Mouse (Mus musculus) urinary bladder, adult 18-20 months (tissue): Measurements from ENCODE around the gene Fxr1.
"Not testable (repeated sequence)": the region's sequence is repeated elsewhere in the genome, so short reads cannot be mapped to it uniquely, and the experiment has no call there.

ENCODE experiments used
- DNase-seq, 2 experiments: peaks; one replicate each; pipeline ENCODE4 v3.0.0; 2022; ENCODE audit warnings: low spot score in 2 of 2, mixed read lengths in 2 of 2

Fxr1 gene

DNA sequence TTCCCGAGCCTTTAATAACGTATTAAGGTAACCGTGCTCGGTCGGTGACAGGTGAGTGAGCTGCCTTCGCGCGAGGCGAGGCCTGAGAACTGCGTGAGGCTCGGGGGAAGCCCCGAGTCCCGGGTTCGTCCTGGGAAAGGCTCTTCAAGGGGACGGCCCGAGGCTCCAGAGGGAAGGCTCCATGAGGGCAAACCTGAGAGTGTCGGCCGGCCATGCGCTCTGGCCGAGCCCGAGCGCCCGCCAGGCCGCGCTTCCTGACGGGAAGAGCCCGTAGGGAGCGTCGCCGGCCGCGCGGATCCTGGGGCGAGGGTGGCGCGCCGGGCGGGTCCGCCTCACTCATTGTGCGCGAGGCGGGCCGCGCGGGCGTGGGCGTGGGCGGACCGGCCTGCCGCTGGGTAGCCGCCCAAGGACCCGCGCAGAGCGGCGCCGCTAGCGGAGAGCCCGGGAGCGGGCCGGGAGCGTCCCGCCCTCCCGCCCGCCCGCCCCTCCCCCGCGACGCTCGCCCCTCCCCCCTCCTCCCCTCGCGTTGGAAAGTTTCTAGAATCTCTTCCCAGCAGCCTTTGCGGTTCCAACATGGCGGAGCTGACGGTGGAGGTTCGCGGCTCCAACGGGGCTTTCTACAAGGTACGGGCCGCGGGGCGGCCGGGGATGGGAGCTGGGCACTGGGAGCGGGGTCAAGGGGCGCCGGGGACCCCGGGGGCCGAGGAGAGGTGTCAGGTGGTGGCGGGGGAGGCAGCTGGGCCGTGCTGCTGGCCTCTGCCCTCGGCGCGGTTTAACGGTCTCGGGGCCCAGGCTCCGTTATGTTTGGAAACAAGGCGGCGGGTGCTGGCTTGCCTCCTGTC, at the start of gene Fxr1:
Gene Fxr1 (plus strand): TSS at position 404 of the 842 bp plus-strand sequence.
- peak; percentile 81 to 84 for DNase-seq

DNA sequence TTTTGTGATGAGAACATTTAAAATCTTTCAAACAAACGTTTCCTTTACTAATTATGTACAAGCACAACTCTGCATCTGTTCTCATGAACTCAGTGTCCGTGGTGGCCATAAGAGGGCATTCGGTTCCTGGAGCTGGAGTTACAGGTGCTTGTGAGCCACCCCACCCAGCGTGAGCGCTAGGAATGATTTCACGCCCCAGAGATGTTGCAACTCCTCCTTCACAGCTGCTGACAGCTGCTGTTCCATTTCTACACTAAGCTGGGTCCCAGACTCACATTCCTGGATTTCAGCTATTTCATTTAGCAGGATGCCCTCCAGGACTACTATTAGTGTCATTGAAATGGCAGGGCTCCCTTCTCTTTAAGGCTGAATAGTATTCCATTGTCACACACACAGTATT, 40.3 kb upstream of the Fxr1 start:
- no peak for DNase-seq

DNA sequence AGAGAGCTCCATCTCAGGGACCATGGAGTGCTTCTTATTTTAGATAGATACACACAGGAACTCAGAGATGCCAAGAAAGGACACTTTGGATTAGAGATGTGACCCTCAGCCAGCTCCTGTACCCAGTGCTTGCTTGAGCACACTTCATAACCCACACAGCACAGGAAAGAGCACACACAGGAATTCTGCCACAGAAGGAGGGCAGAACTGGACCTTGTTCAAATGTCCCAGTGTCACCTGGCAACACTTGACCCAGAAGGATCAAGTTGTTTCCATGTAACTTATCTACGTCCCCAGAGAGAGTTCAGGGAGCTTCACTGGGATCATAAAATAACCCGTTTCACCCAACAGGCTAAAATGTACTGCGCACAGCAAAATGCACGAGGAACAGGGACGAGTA, 37.0 kb upstream of the Fxr1 start:
- no peak for DNase-seq

DNA sequence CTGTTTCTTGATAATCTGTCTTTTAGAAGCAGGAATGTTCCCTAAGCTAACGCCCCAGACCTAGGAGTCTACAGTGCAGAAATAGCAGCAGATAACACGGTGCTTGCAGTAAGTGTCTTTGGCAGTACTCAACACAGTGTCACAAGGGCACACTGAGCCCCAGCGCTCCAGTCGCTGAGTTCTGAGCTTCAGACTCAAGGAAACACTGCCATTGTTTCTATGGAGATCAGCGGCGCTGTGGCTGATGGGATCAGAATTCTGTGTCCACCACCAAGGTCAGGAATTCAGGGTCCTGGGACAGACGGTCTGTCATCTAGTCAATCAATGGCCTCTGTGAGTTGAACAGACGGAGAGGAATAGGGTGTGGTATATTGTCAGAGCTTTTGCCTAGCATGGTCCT, 30.4 kb upstream of the Fxr1 start:
- no peak for DNase-seq

DNA sequence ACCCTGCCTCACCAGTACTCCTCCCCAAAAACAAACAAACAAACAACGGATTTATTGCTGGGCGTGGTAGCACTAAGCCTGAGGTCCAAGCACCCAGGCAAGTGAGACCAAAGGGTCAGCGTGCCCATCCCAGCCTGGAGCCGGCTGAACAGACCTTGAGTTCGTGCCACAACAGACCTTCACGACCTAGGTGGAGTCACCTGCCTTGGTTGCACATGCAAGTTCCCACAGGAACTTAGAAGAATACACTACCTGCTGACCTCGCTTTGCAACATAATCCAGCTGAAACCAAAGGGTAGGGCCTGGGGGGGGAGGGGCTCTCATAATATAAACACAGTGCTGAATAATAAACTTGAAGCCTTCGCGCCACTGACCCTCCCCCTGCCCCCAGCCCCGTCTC, 29.3 kb upstream of the Fxr1 start:
- DNase-seq = no peak

DNA sequence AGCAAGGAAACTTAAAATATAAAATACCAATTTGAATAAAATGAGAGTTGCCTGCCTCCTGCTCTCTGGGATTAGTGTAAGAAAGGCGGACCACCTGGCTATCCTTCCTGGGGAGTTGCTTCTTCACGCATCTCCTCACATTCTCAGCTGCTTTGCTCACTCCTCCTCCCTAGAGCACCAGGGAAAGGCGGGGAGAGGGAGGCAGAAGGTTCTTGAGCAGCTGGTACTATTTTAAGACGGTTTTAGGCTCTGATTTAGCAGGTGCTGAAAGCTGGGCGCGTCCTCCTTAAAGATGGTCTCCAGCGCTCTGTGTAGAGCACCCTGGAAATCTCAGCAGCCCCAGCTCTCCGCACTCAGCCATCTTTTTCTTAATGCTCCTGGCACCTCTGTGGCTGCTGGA, 28.8 kb upstream of the Fxr1 start:
- DNase-seq = no peak

DNA sequence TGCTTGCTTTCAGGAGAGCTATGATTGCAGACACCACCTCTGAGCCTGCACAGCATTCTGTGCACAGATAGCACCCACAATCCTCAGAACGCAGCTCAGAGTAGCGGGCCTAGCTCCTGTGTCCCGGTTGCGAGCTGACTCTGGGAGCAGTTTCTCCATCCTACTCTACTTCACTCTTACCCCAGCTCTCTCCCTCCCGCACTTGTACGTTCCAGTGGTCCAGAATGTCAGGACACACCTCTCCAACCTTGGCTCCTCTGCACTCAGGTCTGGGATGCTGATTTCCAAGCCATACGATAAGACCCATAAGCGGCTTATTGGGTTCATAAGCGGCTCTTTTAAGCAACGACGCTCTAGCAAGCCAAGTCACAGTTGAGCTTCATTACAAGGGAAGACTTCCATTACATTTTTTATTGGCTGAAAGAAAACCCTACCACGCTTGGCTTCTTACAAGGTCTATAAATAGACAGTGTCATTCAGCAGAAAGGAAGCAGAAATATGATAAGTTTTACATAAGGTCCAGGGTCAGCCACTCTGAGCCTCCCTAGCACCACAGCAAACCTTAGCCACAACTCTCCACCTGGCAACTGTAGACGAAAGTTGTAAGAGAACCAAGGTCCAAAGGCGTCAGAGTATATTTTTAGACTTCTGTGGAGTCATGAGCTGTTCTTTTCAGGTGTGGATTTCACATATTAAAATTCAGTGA, 26.2 kb upstream of the Fxr1 start:
- no peak for DNase-seq

DNA sequence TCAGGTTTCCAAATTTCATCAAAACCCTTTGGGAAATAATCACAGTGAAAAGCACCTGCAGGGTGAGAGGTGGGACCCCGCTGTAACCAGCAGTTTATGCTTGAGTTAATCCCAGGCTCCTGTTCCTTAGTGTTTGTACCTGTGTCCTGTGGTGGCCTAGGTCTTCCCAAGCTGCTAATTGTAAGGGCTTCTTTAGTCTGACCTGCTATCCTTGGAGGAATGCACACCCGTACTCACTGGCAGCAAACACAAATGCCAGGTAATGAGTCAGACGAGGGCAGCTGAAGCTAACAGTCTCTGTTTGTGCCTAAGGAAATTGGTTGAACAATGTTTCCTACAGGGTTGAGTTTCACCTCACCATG, 25.6 kb upstream of the Fxr1 start:
- no peak for DNase-seq

DNA sequence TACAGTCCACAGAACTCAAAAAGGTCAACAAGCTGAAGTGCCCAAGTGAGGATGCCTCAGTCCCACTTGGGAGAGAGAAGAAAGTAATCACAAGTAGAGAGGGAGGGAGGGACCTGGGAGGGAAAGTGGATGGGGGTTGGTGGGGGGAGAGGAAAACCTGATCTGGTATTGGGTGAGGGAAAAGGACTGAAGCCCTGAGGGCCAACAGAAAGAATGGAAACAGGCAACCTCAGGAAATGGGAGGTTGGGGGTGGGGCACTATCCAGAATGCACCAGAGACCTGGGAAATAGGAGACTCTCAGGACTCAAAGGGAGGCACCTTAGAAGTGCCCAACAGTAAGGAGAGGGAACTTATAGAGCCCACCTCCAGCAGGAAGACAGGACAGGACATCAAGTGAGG, 18.1 kb upstream of the Fxr1 start:
- DNase-seq = not testable (repeated sequence)

DNA sequence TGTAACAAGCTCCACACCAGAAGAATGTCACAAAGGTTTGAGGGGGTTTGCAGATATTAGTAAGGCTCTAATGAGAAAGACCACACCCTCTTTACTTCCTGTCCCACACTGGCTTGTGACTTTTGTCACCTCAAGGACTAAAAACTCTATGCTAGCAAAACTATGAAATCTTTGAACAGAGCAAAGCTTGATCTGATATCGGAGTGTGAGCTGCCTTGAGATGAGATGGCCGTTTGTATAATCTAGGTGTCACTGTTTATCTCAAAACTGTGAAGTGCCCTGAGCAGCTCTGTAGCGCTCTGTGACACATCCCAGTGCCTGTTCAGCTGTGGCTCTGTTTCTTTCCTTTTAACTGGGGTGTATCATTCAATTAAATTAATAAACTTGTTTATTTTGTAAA, 15.9 kb upstream of the Fxr1 start:
- DNase-seq = no peak

DNA sequence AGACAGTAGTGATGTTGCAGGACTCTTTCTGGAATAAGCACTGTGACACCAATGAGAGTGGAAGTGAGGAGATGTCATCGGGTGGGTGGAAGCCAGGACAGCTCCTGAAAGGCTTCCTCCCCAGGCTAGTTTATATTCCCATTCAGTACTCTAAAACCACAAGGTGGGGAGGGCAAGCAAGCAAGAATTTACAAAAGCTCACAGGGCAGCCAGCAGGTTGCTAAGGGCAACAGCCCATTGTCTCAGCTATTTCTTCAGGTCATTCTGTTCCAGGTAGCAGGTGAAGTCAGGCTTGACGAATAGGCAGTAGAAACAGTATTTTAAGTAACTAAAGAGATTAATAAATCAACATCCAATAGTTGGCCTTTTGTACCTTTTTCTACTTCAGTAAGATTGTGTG, 13.4 kb upstream of the Fxr1 start:
- DNase-seq = no peak

DNA sequence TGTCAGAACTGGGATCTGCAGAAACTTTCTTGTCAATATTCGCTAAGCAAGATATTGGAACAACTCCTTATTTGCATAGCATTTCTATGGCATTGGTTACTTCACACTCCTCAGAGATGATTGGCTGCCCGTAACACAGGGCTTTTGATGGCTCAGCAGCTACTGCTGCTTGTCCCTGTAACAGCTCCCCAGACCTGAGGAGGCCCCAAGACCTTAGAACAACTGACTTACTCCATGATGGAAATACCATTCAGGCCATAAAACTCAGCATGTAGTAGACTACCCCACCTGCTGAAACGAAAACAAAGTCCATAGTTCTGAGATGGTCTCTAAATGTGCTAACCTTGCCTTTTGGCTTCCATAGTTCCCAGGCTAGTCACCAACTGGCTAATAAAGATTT, 12.9 kb upstream of the Fxr1 start:
- DNase-seq = no peak

DNA sequence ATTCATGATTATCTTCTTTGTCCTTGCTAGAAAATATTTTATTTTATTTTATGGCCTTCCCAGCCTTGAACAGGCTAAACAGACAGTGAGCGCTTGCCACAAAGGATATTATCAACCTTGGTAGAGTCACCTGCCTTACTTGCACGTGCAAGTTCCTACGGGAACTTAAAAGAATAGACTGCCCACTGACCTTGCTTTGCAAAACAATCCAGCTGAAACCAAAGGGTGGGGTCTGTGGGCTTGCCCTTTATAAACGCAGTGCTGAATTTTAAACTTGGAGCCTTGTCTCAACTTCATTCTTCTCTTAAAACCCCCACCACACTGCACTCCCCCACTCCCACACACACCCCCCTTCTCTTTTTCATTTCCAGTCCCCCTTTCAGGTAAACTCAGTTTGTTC, 12.1 kb upstream of the Fxr1 start:
- no peak for DNase-seq

DNA sequence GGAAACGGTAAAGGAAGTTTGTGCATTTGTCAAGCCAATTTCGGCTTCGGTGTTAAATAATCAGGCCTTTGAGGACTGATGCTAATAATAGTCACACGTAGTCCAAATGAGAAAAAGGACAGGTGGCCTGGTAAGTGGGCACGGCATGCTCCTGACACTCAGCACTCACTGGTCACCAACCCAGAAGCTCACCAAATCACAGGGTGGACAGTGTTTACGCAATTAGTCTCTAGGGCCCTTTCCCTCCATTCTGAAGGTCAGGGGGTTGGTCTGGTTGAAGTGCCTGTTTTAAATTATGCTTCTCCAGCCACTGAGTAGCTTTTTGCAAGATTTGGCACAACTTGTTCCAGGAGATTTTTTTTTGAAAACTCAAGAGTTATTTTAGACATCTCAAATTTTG, 11.6 kb upstream of the Fxr1 start:
- DNase-seq = no peak

DNA sequence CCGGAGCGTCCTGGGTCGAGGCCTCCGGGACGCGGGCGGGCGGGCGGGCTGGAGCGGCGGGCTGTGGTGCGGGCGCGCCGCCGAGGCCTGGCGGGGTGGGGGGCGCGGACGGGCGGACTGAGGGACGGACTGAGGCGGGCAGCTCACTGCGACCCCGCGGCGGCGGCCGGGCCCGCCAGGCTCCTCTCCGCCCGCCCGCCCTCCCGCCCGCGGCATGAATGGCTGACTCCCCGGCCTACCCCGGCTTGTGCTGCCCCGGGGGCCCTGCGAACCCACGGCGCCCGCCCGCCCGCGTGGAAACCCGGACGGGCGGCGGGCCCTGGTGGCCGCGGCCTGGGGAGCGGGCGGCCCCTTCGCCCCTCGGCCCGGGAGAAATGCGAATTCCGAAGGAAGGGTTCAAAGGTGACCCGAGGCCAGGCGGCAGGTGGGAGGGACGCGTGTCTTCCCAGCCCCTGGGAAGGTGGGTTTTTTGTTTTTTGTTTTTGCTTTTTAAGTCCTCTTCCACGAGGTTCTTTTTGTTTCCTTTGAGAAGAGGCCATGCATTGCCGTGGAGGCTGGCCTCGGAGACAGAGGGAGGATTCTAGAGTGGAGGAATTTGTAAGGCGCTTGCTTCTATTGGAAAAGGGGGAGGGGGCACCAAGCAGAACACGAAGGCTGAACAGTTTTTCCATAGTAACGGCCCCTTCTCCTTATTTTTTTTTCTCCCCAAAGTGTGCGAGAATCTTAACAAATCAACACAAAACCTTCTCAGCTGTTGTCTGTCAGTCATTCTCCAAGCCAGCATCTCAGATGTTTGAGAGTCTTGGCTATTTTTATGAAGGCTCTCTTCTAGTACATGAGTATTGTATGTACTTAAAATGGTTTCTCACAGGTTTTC, 877 bp downstream of the Fxr1 start:
- no peak for DNase-seq

DNA sequence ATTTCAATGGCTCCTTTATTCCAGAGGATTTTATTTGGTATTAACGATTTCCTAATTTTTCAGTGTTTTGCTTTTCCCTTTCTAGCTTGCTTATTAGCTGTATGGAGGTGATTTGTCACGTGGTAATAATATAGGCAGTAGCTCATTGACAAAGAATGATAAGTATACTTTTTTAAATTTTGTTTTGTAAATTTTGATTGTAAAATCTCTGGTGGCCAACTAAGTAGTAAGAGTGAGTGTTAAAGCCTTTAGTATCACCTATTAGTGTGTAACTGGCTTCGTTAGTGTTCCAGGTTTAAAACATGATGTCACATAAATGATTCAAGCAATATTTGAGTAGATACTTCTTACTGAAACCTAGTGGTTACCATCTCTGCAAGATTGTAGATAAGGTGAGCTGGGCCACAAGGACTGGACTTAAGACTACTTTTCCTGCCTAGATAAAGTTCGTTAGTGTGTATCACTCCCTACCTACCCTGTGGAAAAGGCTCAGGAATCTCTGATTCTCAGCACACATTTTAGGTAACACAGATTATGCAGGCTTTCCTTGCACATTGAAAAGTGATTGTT, 1.6 kb downstream of the Fxr1 start:
- DNase-seq = no peak

DNA sequence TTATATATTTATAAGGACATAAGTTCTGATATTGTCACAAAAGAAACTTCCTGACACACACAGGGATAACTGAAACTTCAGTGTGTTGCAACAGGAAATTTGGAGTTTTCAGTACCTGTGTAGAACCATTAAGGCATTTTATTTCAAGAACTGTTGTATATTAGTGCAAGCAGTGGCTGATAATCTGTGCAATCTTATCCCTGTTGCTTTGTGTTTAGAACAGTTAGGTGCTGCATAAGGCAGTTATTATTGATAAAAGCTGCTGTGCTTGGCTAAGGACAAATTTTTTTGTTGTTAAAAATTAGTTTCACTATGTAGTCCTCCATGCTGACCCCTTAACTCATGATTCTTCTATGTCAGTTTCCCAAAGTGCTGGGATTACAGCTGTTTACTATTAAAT, 9.2 kb downstream of the Fxr1 start:
- no peak for DNase-seq

DNA sequence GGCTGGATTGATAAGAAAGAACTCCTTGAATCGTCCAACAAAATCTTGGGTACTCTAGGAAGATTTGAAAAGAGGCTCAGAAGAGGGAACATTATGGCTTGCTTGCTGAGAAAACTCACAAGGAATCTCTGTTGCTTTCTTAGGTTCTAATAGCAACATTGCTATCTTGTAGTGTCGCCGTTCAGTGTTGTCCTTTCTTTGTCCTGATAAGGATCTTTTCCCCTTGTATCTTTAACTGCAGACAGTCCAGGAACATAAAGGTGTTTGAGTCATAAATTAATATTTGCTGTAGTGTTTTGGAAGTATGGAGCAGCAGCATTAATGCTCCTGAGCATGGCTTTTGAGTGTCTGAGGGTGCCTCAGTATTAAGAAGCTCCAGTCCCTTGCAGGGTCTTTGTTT, 10.9 kb downstream of the Fxr1 start:
- no peak for DNase-seq

DNA sequence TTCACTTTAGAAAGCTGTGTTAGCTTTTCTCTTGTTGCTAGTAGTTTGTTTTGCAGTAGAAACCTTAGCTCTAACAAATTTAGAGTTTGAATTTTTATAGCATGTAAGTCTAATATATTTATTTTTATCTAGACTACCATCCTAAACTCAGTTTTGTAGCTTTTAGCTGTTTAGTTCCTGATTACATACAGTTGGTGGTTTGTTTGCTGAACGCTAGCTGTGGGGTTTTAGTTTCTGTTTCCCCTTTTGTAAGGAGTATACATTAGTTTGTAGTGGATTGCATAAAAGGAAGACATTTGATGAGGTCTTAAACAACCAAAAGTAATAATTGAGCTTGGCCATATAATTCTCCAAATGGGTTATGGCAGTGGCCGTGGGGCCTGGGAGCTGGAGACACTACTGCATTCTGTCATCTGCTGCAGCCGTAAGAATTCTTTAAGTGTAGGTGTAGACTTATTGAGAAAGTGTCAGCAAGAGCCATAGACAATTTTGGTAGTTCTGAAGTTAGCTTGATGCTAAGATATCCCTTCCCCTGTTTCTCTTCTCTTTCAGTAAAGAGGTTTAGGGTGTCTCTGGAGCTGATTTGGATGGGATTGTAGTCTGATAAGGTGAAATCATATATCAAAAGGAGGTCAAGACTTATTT, 14.1 kb downstream of the Fxr1 start:
- DNase-seq = no peak

DNA sequence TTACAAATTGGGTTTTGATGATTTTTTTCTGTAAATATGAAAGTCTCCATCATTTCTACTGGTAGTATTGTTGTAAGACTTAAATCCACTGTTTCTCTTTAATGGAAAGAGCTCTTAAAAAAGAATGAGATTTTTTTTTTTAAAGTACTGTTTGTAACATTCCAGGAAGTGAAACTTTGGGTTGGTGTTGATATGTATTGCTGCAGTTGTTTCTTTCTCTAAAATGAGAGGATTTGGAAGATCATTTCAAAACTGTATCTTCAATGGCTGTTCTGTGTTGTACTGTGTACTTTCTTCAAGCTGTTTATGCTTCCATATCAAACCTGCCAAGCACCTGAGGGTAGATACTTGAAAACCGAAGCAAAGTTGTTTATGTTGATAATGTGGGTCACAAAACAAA, 15.1 kb downstream of the Fxr1 start:
- no peak for DNase-seq

DNA sequence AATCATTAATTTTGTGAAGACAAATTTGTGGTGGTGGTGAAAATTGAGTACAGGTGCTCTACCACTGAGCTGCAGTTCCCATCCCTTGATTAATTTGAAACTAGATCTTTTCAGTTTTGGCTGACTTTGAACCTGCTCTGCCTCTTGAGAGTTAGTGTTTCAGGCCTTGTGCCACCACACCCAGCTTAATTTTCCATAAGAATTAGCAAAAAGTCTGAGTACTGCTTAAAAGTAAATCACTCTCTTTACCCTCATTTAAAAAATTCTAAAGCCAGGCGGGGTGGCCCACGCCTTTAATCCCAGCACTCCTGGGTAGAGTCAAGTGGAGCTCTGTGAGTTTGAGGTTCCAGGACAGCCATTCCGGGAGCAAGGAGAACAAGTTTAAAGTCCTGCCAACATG, 16.0 kb downstream of the Fxr1 start:
- DNase-seq = no peak

DNA sequence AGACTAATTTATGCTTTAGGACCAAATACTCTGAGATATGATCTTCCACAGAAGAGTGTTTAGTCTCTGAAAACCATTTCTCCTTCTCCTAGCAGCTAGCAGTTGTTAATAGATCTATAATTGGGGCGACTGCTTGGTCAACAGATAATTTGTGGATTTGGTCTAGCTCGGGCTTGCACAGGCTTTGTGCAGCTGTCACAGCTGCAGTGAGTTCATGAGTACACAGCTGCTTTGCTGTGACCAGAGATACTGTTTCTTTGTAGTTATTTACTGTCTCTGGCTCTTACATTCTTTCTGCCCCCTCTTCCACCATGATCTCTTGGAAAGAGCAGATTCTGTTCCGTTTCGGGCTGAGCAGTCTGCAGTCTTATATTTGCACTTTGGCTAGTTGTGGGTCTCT, 22.2 kb downstream of the Fxr1 start:
- no peak for DNase-seq
